Mouse (Mus musculus): ENCODE data around the gene Abcb10.
"Not testable (repeated sequence)": the region's sequence is repeated elsewhere in the genome, so short reads cannot be mapped to it uniquely, and the experiment has no call there.

The Abcb10 gene

DNA sequence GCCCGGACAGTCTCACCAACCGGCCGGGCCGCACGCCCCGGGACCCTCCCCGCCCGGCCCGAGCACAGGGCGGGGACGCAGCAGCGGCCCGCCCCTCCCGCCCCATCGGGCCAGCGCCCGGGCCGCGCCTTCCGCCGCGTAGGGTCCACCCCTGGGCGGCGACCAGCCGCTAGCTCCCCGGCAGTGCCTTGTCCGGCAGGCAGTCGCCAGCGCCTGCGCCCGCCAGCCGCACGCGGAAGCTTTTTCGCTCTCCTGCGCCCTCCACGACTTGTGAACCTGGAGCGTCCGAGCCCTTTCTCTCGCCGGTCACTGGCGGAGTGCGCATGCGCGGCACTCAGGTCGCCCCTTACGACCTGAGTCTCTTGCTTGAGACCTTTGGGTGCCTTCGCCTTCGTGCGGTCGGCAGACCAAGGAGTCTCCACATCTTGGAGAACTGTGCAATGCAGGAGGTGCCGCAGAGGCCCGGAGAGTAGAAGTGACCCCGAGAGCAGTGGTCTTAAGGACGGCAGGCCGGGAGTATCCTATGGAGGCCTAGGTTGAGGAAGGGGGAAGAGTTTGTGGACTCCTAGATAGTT, at the start of gene Abcb10:
Gene Abcb10 (minus strand): TSS at position 297 of the 575 bp plus-strand sequence.
- peak; percentile 66 for DNase-seq

DNA sequence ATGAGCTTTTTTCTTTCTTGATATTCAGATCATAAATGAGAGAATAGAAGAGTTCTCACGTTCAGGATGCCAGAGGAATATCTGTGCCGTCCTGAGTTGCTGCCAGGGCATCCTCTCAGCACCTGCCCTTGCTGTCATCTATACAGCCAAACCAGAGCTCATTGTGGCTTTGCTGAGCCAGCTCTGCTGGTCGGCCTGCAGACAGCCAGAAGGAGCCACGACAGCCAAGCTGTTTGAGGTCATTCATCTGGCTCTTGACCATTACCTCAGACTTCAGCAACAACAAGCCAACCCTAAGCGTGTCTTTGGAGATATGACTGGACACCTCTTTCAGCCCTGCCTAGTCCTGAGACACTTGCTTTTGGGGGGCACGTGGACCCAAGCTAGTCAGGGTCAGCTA, 44.9 kb upstream of the Abcb10 start:
- DNase-seq, result no peak

- not testable (repeated sequence) for DNase-seq
These were observed 43.3 kb upstream of the Abcb10 start for GRCm38 (mm10) chr8:124026265-124026664.

DNA sequence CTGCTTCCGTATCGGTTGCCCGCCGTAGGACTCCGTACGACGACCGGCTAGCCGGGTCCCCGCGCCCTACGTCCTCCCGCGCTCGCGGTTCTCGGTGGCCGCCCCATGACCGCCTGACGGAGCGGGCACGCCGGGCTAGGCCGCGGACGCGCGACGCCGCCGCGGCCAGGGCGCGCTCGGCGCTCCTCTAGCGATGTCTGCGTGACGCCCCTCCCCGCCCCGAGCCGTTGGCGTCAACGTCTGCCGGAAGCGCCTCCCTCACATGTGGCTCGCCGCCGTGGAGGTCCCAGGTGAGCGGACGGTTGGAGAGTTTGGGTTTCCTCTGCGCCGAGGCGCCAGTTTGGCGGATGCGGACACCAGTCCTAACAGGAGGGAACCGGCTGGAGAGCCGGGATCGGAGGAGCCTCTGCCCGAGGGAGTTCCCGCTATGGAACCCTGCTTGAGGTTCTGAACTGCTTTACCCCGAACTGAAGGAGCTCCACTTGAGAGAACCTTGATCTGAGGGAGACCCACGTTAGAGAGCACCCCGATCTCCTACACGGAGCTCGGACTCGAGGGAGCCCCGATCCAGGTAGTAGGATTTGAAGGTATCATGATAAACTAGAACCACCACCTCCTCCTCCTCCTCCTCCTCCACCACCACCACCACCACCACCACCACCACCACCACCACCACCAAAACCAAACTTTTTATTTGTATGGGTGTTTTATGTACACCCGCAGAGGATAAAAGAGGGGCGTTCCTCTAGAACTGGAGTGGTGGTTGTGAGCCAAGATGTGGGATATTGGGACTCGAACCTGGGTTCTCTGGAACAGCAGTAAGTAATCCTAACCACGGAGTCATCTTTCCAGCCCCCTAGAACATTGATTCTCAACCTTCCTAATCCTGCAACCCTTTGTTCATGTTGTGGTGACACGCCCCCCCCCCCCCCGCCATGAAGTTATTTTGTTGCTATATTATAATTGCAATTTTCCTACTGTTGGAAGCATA, 38.6 kb upstream of the Abcb10 start, which contains the start of the genes Taf5l and Urb2:
Gene Taf5l (minus strand): TSS at position 161 of the 991 bp plus-strand sequence.
Gene Urb2 (plus strand): TSS at position 272 of the 991 bp plus-strand sequence.
- DNase-seq, result peak; percentile 97

DNA sequence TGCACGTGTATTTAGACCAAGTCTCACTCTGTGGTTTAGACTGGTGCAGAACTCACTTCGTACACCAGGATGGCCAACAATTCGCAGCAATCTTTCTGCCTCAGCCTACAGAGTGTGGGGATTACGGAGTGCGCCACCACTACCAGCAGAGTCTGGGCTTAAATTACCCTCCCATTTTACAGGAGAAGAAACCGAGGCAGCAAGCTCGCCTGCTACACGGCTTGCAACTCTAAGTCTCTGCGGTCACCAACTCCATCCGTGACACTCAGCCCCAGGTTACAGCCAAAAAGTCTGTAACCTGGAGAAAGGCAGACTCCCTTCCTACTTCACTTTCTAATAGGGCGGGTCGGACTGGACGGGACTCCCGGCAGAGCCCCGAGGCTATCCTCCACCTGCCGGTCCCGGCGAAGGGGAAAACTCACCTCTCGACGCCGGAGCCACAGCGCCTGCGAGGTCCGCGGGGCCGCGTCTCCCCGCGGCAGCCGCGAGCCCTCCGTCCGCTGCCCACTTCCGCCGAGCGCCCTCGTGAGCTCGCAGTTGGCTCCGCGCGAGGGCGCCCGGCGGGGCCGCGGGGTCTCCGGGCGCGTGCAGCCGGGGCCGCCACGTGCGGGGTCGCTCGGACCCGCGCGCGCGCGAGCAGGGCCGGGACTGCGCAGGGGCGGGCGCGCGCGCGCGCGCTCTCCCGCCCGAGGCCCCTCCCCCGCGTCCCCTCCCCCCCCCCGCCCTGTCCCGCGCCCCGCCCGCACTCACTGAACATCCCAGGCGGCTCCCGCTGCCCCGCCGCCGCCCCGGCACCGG, 37.7 kb upstream of the Abcb10 start:
- peak; percentile 79 for DNase-seq

DNA sequence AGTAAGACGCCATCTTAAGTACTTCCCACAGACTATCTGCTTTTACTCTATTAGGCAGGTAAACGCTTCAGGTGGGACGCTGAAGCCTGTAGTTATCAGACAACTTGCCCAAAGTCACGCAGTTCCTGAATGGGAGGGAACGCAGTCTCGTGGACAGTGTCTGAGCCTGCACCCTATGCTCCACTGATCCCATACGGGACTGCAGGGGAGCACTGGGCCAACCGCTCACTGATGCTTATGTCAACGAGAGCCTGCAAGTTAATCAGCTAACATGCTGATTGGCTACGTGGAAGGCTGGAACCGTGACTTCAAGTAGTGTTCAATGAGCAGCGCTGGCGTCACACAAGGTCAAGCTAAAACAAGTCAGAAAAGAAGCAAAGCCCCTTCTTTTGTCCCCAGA, 36.9 kb upstream of the Abcb10 start:
- peak; percentile 26 for DNase-seq

DNA sequence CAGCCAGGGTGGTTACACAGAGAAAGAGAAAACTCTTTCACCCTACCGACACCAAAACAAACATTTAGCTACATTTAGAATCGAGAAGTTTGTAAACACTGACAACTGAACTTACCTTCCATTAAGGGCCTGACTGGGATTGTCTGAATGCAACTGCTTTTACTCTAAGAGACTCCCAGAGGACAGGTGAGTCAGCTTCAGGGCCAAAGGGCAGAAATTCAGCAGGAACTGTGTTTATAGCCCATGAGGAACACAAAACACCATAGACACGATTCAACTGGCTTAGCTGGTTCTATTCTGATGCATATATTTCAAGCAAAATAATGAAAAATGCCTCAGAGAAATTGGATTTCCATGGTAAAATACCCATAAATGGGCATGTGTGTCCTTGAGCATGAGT, 31.8 kb upstream of the Abcb10 start:
- no peak for DNase-seq

DNA sequence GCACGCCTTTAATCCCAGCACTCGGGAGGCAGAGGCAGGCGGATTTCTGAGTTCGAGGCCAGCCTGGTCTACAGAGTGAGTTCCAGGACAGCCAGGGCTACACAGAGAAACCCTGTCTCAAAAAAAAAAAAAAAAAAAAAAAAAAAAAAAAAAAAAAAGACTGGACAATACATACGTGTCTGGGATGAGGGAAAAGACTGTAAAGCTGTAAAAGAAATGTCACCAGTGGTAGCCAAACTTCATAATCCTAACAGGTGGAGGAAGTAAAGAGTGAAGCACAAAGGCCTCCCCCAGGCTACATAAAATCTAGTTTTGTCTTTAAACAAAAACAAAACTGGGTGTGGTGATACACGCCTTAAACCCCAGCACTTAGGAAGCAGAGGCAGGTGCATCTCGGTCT, 31.4 kb upstream of the Abcb10 start:
- DNase-seq, result not testable (repeated sequence)

- no peak for DNase-seq
These were observed 29.2 kb upstream of the Abcb10 start for GRCm38 (mm10) chr8:124011989-124012586.

DNA sequence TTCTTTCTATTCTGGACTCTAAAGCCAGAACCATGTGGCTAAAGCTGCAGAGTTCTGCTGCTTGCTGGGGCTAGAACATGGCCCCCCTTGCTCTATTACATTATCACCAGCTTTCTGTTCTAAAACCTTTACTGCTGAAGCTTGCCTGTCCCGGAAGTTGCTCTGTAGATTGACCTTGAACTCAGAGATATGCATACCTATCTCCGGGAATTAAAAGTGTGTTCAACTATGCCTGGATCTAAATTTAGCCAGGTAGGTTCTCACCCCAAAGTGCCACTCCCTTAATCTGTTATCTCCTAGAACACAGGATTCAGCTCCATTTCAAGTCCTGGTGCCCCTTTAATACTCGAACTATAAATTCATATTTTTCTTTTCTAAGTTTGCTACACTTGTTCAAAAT, 28.7 kb upstream of the Abcb10 start:
- DNase-seq, result no peak

DNA sequence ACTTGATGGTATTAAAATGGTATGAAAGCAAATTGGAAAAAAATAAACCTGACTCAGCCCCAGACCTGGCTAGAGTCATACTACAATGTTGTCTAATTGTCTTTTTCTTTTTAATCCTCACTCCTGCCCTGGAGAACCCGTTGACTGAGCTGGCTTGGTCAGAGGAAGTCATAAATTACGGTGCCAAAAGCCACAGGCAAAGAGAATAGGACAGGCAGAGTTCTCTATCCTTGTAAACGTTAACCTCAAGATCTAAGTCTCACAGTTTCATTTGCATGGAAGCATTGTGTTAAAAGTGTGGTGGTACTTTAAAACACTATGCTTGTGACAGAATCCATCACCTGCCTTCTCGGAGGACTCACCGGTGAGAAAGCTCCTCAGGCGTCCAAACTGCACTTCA, 24.9 kb upstream of the Abcb10 start:
- DNase-seq, result no peak

GRCm38 (mm10) chr8:124002546-124003108, 19.7 kb upstream of the Abcb10 start:
- DNase-seq, result no peak

DNA sequence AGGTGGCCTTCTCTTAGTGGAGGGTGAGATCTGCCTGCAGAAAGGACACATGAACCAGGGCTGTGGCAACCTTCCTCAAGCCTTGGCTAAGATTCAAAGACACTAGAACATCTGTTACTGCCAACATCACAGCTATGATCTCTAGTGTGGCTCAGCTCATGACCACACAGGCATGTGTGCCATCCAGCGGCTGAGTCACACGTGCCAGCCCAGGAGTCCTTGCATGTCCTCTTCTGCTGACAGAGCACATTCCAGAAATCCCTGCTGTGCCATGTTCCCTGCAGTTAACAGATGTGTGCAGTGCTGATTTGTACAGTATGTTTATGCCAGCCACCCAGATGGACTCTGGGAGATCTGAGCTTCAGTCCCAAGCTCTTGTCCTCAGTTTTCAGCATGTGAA, 16.6 kb upstream of the Abcb10 start:
- no peak for DNase-seq

- no peak for DNase-seq
These were observed 11.1 kb upstream of the Abcb10 start for GRCm38 (mm10) chr8:123993997-123994396.

GRCm38 (mm10) chr8:123993597-123993996, 10.7 kb upstream of the Abcb10 start:
- no peak for DNase-seq

GRCm38 (mm10) chr8:123992587-123992986, 9.7 kb upstream of the Abcb10 start:
- no peak for DNase-seq

DNA sequence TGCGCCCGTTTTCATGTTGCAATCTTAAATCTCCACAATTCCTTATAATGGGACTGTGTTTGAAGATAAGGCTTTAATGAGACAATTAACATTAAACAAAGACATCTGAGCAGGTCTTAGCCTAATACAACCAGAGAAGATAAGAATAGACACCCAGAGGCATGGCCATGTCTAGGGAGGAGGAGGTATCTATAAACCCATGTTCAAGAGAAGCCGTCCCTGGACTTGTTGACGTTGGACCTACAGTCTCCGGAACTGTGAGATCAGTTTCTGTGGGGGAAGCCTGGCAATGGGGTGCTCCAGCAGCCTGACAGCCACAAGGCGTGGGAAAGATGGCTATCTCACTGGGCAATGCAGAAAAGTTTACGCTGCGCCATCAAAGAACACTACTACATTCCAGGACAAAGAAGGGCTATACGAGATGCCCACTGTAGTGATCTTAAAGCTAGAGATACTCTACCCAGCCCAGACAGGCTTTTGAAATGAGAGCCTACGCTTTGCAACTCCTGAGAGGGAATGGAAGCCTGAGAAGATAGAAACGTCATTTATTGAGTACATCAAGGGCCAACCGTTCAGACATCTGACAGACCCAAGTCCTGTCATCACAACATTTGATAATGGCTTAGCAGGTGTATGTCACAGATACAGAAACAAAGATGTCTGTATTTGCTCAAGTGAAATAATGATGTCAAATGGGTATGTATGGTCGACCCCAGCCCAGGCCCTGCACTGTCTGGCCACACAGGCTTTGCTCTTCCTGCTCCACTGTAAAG, 7.5 kb upstream of the Abcb10 start:
- DNase-seq, result no peak

- DNase-seq, result no peak
These were observed 6.2 kb upstream of the Abcb10 start for GRCm38 (mm10) chr8:123989128-123989527.

- no peak for DNase-seq
These were observed 5.7 kb upstream of the Abcb10 start for GRCm38 (mm10) chr8:123988605-123989038.

- peak; percentile 34 for DNase-seq
These were observed 580 bp downstream of the Abcb10 start for GRCm38 (mm10) chr8:123982291-123982793.

DNA sequence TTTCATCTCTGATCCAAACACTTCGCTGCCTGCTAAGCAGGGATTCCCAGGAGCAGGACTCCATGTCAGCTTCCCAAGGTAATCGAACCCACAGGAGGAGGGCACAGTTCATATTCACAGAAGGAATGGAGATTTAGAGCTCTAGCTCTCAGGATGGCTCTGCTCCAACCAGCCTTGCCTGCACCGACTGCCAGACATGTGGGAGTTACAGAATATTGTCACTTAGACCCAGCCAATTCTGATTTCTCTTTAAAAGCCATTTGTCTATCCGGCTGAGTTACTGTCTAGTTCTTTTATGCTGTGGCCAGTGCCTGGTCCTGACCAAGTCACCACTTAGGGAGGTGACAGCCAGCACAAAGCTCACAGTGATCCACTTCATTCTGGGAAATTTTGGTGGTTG, 1.2 kb downstream of the Abcb10 start:
- no peak for DNase-seq
